Mouse (Mus musculus): ENCODE results near the gene Gm17334. TPM values are rescaled to one million over a fixed set of nuclear protein-coding genes. Genes with fewer than 3 reads are reported as not detected.

Gm17334 gene
- polyA plus RNA-seq, 1 experiment from 2014 or later: 0.68 TPM

DNA sequence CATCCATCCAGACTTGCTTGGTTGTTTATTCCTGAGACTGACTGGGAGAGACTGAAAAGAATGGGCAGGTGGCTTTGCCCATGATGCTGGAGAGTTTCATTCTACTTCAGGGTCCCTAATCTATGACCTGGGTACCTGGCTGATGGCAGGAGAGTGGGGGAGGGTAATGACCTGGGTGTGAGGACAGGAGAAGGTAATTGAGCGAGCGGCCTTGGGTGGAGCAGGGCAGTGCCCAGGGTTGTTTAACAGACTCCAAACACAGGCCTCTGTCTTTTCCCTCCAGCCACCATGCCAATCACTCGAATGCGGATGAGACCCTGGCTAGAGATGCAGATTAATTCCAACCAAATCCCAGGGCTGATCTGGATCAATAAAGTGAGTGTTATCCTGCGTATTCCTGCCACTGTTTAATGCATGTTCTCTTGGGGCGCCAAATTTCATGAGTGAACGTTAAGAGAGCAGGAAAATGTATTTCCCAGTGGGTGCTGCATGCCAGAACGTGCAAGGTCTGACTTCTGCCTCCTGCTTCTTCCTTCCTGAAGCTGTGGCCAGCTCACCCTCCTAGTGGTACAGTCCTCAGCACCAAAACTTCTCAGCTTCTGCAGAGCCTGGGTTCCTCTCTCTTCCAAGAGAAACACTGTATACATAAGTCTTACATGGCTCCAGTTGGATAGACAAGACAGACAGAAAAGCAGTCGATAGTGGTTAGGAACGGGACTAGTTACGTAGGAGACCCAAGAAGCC, 1.8 kb downstream of the Gm17334 start:
- H3K4me2 ChIP-seq (ENCODE audit: low read length): peak overlapping the region; percentile 75
- H3K9me3 ChIP-seq (ENCODE audit: control insufficient read depth, low read length): no peaks in the 10 kb centered on the region
- no peak for ATAC-seq (replicated peaks; ENCODE audit: low FRiP score, low TSS enrichment, low read depth)
- WGBS: 75% methylated on average over 11 of the region's 11 CpGs
- H3K4me1 ChIP-seq (replicated peaks; ENCODE audit: control insufficient read depth, insufficient read depth, low read length): peaks cover 16% of the 10 kb centered on the region; the same call in 1 of the 2 replicates
- DNase-seq (ENCODE audit: low spot score): no peak
- H3K36me3 ChIP-seq (ENCODE audit: control insufficient read depth, insufficient read depth, low read length): peaks cover 37% of the 10 kb centered on the region
- peak overlapping the region; percentile 88 for H3K4me3 ChIP-seq (ENCODE audit: low read depth, low read length)
- no peaks in the 10 kb centered on the region for H3K27me3 ChIP-seq (replicated peaks; ENCODE audit: control insufficient read depth, insufficient read depth, low read length)
- peak overlapping the region; percentile 73 for H3K9ac ChIP-seq (ENCODE audit: low read length)
- H3K27ac ChIP-seq (ENCODE audit: low read depth): no peak overlapping the region

DNA sequence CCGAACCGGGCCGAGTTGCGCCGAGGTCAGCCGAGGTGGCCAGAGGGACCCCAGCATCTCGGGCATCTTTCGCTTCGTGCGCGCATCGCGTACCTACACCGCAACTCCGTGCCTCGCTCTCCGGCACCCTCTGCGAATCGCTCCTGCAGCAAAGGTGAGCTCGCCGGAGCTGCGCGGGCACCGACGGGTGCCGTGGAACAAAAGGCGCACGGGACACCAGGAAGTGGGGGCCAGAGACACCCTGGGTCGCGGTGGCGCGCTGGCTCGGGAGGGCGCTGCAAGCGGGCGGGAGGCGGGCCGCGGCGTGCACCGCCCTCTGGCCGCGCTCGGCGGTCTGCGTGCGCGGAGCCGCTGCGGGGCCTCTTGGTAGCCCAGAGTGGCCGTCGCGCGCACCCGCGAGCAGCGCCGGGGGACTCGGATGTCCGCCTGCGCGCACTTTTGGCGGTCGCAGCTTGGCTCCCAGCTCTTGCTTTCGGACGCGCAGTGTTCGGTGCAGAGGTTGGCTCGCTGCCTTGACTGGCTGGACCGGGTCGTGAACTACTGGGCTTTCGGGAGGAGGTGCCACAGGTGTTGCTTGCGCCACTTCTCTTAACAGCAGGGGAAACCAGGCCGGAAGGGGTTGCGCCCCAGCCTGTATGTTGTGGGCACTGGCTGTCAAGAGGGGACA, 2.7 kb downstream of the Gm17334 start:
- Histone ChIP-seq H3K27ac (ENCODE audit: low read depth) (peak overlapping the region; percentile 87), H3K27me3 (replicated peaks; ENCODE audit: control insufficient read depth, insufficient read depth, low read length) (no peaks in the 10 kb centered on the region), H3K4me2 (ENCODE audit: low read length) (peak overlapping the region; percentile 75), H3K9ac (ENCODE audit: low read length) (peak overlapping the region; percentile 73), H3K4me1 (replicated peaks; ENCODE audit: control insufficient read depth, insufficient read depth, low read length) (peaks cover 16% of the 10 kb centered on the region; the same call in 1 of the 2 replicates), H3K4me3 (ENCODE audit: low read depth, low read length) (peak overlapping the region; percentile 88), H3K9me3 (ENCODE audit: control insufficient read depth, low read length) (no peaks in the 10 kb centered on the region), H3K36me3 (ENCODE audit: control insufficient read depth, insufficient read depth, low read length) (peaks cover 28% of the 10 kb centered on the region)
- WGBS: under 1% methylated on average over 73 of the region's 75 CpGs
- ATAC-seq (replicated peaks; ENCODE audit: low FRiP score, low TSS enrichment, low read depth) (peak; percentile 79), DNase-seq (ENCODE audit: low spot score) (peak; percentile 92)

DNA sequence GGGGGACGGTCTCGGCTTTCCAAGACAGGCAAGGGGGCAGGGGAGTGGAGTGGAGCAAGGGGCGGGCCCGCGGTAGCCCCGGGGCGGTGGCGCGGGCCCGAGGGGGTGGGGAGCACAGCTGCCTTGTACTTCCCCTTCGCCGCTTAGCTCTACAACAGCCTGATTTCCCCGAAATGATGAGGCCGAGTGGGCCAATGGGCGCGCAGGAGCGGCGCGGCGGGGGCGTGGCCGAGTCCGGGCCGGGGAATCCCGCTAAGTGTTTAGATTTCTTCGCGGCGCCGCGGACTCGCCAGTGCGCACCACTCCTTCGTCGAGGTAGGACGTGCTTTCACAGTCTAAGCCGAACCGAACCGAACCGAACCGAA, 3.2 kb downstream of the Gm17334 start, which contains the start of gene Irf1:
Irf1 (plus strand) TSS at position 255 of the 365 bp plus-strand sequence.
- ATAC-seq (replicated peaks; ENCODE audit: low FRiP score, low TSS enrichment, low read depth): peak; percentile 92
- peaks cover 16% of the 10 kb centered on the region; the same call in 1 of the 2 replicates for H3K4me1 ChIP-seq (replicated peaks; ENCODE audit: control insufficient read depth, insufficient read depth, low read length)
- peaks cover 23% of the 10 kb centered on the region for H3K36me3 ChIP-seq (ENCODE audit: control insufficient read depth, insufficient read depth, low read length)
- peak within 1 kb of the TSS; percentile 88 for H3K4me3 ChIP-seq (ENCODE audit: low read depth, low read length)
- no peaks in the 10 kb centered on the region for H3K27me3 ChIP-seq (replicated peaks; ENCODE audit: control insufficient read depth, insufficient read depth, low read length)
- DNase-seq (ENCODE audit: low spot score): no peak
- H3K9me3 ChIP-seq (ENCODE audit: control insufficient read depth, low read length): no peaks in the 10 kb centered on the region
- WGBS: under 1% methylated on average over 40 of the region's 40 CpGs
- peak within 1 kb of the TSS; percentile 73 for H3K9ac ChIP-seq (ENCODE audit: low read length)
- H3K27ac ChIP-seq (ENCODE audit: low read depth): peak within 1 kb of the TSS; percentile 87
- peak within 1 kb of the TSS; percentile 75 for H3K4me2 ChIP-seq (ENCODE audit: low read length)

DNA sequence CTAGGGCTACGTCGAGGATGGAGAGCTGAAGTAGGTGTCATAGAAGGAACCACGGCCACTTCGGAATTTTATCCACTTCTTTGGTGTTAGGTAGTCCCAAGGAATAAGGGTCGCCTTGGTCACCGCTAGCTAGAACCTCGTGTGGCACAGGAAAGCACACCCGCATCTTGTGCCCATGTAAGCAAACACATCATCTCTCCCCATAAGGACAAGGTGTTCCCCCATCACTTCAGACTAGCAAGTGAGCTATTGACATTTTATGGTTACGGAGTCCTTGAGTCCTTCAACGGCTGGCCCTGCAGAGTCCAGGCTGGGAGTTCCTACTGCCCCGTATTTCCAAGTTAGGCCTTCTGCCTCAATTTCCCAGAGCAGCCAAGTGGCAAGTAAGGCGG, 3.8 kb downstream of the Gm17334 start:
- H3K9ac ChIP-seq (ENCODE audit: low read length): peak overlapping the region; percentile 73; the same call in 1 of the 2 replicates
- 56% methylated on average over 12 of the region's 12 CpGs for WGBS

DNA sequence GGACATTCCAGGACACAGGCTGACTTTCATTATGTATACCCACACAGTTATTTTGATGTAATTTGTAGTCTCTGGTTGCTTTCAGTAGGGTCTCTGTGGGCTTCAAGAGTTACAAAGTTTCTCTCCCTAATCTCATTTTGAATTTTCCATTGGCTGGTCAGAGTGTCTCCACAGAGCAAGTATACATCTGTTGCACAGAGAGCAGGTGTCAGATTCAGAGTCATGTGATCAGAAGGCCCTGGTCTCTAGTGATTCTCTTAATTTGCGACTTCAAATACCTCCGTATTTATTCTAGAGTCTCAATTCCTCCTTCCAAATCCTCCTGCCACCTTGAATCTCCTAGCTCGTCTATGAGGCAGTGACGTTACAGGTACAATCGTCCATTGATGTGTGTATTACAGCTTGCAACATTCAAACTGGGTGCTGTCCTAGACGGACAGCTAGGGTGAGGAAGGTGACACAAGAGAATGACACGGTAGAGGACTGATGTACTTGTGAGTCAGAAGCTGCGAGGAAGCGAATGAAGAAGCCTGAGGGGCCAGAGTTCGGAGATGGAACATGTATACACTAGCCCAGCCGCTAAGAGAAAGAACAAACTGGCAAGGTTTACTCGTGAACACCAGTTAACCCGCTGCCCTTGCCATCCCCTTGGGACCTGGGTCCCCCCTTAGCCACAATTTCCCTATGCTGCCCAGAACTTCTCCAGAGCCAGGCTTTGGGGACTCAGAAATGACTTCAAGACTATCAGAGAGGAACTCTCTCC, 4.4 kb downstream of the Gm17334 start:
- H3K4me3 ChIP-seq (ENCODE audit: low read depth, low read length): no peak overlapping the region
- H3K4me2 ChIP-seq (ENCODE audit: low read length): no peak overlapping the region
- peaks cover 11% of the 10 kb centered on the region for H3K36me3 ChIP-seq (ENCODE audit: control insufficient read depth, insufficient read depth, low read length)
- no peak overlapping the region for H3K9ac ChIP-seq (ENCODE audit: low read length)
- DNase-seq (ENCODE audit: low spot score) (no peak), ATAC-seq (replicated peaks; ENCODE audit: low FRiP score, low TSS enrichment, low read depth) (no peak)
- H3K4me1 ChIP-seq (replicated peaks; ENCODE audit: control insufficient read depth, insufficient read depth, low read length): peaks cover 24% of the 10 kb centered on the region
- H3K9me3 ChIP-seq (ENCODE audit: control insufficient read depth, low read length): no peaks in the 10 kb centered on the region
- H3K27ac ChIP-seq (ENCODE audit: low read depth): no peak overlapping the region
- no peaks in the 10 kb centered on the region for H3K27me3 ChIP-seq (replicated peaks; ENCODE audit: control insufficient read depth, insufficient read depth, low read length)
- 80% methylated on average over 13 of the region's 13 CpGs for WGBS

More for the DNA sequence above, 3.8 kb downstream of the Gm17334 start:
- no peak for ATAC-seq (replicated peaks; ENCODE audit: low FRiP score, low TSS enrichment, low read depth)
- Histone ChIP-seq H3K4me3 (ENCODE audit: low read depth, low read length) (peak overlapping the region; percentile 88; the same call in 1 of the 2 replicates), H3K4me2 (ENCODE audit: low read length) (peak overlapping the region; percentile 75), H3K36me3 (ENCODE audit: control insufficient read depth, insufficient read depth, low read length) (peaks cover 17% of the 10 kb centered on the region), H3K4me1 (replicated peaks; ENCODE audit: control insufficient read depth, insufficient read depth, low read length) (peaks cover 18% of the 10 kb centered on the region; the same call in 1 of the 2 replicates), H3K27me3 (replicated peaks; ENCODE audit: control insufficient read depth, insufficient read depth, low read length) (no peaks in the 10 kb centered on the region), H3K27ac (ENCODE audit: low read depth) (0 out of 2 replicates have a peak overlapping the region, but pooled peaks have one; percentile 87), H3K9me3 (ENCODE audit: control insufficient read depth, low read length) (no peaks in the 10 kb centered on the region)
- DNase-seq (ENCODE audit: low spot score): no peak

DNA sequence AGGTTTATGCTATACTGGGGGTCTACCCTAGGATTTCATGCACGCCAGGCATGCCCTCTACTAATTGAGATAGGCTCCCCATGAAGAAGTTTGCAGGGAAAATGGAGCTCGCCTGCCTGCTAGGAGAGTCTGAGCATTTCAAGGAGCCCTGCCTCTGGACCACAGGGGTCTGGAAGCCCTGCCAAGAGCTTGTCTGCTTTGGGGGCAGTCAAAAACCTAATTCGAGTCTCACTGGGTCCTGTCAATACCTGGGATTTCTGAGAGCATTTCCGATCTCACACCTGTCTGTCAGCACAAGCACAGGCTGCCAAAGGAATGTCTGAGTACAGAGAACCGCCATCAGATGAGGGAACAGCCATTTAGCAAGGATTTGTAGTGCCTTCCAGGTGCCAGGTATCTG, 8.4 kb downstream of the Gm17334 start:
- H3K27ac ChIP-seq (ENCODE audit: low read depth): peak overlapping the region; percentile 93
- 60% methylated on average over 5 of the region's 5 CpGs for WGBS
- DNase-seq (ENCODE audit: low spot score) (no peak), ATAC-seq (replicated peaks; ENCODE audit: low FRiP score, low TSS enrichment, low read depth) (no peak)
- H3K4me3 ChIP-seq (ENCODE audit: low read depth, low read length): no peak overlapping the region
- no peak overlapping the region for H3K9ac ChIP-seq (ENCODE audit: low read length)
- no peaks in the 10 kb centered on the region for H3K36me3 ChIP-seq (ENCODE audit: control insufficient read depth, insufficient read depth, low read length)
- H3K4me1 ChIP-seq (replicated peaks; ENCODE audit: control insufficient read depth, insufficient read depth, low read length): peaks cover 52% of the 10 kb centered on the region
- H3K27me3 ChIP-seq (replicated peaks; ENCODE audit: control insufficient read depth, insufficient read depth, low read length): no peaks in the 10 kb centered on the region
- no peak overlapping the region for H3K4me2 ChIP-seq (ENCODE audit: low read length)
- H3K9me3 ChIP-seq (ENCODE audit: control insufficient read depth, low read length): no peaks in the 10 kb centered on the region

DNA sequence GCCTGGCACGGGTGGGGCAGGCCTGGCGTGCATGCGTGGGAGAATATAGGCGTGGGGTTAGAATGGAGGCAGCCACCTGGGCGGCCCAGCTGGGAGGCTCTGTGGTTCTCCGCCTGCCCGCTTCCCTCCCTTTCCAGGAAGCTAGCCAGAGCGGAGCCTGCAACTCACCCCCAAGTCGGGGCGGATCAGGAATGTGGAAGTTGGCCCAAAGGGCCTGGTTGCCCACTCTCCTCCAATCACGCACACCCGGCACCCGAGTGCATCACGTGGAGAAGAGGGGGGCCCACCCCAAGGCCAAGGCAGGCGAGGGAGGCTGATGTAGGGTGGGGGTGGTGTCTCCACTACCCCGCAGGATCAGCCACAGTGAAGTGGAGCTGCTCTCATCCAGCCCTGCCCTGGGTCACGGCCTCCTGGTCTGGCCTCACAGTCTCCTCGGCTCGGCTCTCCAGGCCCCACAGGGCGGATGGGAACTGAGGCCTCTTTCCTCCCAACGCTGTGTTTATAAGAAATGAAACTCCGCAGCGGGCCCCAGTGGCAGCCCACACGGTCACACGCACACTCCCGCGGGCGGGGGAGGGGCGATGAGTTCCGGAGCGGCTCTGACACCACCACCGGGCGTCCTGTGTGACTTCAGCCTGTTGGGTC, 9.4 kb downstream of the Gm17334 start:
- DNase-seq (ENCODE audit: low spot score) (peak; percentile 91), ATAC-seq (replicated peaks; ENCODE audit: low FRiP score, low TSS enrichment, low read depth) (peak; percentile 75)
- H3K4me3 ChIP-seq (ENCODE audit: low read depth, low read length): peak overlapping the region; percentile 23
- no peaks in the 10 kb centered on the region for H3K9me3 ChIP-seq (ENCODE audit: control insufficient read depth, low read length)
- H3K27ac ChIP-seq (ENCODE audit: low read depth): peak overlapping the region; percentile 93
- peak overlapping the region; percentile 63 for H3K4me2 ChIP-seq (ENCODE audit: low read length)
- peaks cover 53% of the 10 kb centered on the region for H3K4me1 ChIP-seq (replicated peaks; ENCODE audit: control insufficient read depth, insufficient read depth, low read length)
- H3K9ac ChIP-seq (ENCODE audit: low read length): peak overlapping the region; percentile 17
- H3K27me3 ChIP-seq (replicated peaks; ENCODE audit: control insufficient read depth, insufficient read depth, low read length): no peaks in the 10 kb centered on the region
- H3K36me3 ChIP-seq (ENCODE audit: control insufficient read depth, insufficient read depth, low read length): no peaks in the 10 kb centered on the region
- 2% methylated on average over 33 of the region's 33 CpGs for WGBS
